Mouse (Mus musculus) erythroblast, adult 5-6 weeks (primary cell): ENCODE data around the gene Plcb2. TPM values are rescaled to one million over a fixed set of nuclear protein-coding genes. Genes with fewer than 3 reads are reported as not detected.
A peak's percentile ranks its signal among the peaks of the same experiment; 100 is the strongest.

Source experiments
- ATAC-seq: replicated peaks from 2 replicates; pipeline ENCODE4 v1.8.0; 2016; ENCODE audit warnings: moderate number of reproducible peaks, mild to moderate bottlenecking, moderate TSS enrichment, inconsistent platforms; ENCODE audit not compliant: poor library complexity, low FRiP score, severe bottlenecking
- total RNA-seq, 2 experiments: library from RNA; stranded (forward) in 1 of 2; stranded (reverse) in 1 of 2; fragments of 150-400 nt in 1 of 2; fragments of 200-764, 138-1000 nt in 1 of 2; gene quantifications; 2 replicates each; pipeline versions ENCODE4 v1.2.3 to v1.2.4; 2015 to 2017; ENCODE audit warnings: low replicate concordance in 2 of 2

Plcb2 gene
- total RNA-seq, 2 experiments from 2014 or later: 17.6 to 30.7 TPM

DNA sequence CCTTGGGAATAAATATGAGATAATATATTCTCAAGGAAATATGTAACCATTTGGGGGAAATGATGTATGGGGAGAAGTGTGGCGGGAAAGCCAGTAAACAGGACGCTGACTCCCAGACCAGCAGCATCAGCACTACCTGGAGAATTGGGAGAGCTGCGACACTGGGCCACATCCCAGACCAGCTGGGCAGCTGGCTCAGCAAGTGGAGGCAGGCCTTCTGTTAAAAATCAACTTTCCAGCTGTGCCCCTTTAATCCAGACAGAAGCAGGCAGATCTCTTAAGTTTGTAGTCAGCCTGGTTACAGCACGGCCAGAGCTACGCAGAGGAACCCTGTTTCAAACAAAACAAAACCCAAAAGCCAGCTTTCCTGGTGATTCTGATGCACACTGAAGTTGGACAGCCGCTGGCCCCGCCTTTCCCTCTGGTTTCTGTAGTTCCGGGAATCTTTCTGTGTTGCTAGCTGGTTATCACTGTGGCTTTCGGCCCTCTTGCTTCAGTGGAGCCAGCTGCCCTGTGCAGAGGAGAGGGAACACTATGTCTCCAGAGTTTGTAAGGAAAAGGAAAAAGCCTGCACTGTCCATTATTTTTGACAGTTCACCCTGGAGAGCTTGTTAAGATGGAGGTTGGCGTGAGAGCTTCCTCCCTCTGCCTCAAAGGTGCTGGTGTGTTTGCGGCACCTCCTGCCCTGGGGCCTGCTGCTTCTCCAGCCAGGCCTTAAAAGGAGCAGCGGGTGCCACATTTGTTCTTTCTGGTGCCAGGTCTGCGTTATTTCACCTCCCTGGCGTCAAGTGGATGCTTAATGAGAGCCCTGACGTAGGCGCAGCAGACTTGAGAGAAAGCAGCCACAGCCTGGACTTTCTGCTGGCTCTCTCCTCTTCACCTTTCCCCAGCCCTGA is 23.9 kb upstream of the Plcb2 start:
- 0 out of 2 replicates have a peak, but pooled peaks have one; percentile 31 for ATAC-seq

DNA sequence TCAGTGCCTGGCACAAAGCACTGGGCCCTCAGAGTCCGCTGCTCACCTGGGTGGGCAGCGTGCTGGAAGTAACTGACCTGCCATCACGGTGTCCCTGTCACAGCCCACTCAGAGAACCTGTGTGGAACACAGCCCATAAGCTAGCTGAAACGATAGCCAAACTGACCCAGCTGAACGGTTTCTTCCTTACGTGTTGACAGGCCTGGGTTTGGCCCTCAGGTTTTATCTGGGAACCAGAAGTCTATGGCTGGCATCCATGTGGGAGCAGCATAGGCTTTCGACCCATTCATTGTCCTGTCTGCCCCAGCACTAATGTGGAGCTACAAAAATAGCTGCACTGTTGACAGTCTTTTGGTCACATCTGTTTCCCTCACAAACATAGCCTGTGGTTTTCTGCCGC is 22.2 kb upstream of the Plcb2 start:
- no peak for ATAC-seq

DNA sequence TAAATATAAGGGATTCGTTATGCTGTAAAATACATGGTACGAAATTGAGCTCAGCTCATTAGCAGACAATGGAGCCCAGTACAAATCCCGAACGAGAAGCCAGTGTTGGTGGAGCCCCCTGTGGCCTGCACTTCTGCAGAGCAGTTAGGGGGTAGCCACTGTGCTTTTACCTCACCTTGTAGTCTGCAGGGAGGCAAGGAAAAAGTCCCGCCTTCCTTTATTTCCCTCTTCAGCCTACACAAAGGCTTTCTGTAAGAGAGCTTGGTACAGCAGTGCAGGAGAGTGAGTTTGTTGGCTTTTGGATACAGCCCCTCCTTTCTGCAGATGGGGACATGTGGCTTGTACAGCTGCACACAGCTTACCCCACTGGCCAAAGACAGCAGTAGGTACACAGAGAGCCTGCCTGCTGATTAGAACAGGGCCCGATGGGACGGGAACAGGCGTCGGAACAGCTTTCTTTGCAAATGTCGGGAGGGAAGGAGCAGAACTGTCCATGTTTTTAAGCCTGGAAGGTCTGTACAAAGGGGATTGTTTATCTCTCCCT is 21.2 kb upstream of the Plcb2 start:
- no peak for ATAC-seq

DNA sequence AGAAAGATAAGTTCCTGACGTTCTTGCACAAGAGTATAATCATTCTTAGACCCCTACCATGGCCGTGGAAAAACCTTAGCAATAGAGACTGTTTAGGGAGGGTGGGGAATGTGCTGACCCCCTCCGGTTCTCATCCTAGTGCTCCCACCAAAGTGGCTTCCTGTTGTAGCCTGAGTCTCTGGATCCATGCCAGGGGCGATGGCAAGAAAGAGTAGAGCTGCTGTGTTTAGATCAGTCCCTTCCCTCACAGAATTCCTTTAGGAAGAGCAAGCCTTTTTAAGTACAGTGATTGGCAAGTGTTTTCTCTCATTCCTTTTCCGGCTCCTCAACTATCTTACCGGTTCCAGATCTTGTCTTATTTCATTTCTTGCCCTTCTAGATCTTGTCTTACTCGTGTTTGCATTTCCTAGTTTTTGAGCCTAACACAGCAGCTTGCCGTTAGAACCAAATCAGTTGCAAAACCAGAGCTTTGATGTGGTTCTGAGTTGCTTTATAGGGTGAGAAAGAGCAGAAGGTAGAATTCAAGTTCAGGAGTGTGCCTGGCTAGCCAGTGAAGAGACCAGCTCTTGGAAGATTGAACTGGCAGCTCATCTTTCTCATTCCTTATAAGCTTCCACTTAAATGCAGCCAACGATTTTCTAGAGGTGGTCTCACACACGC is 19.2 kb upstream of the Plcb2 start:
- no peak for ATAC-seq

DNA sequence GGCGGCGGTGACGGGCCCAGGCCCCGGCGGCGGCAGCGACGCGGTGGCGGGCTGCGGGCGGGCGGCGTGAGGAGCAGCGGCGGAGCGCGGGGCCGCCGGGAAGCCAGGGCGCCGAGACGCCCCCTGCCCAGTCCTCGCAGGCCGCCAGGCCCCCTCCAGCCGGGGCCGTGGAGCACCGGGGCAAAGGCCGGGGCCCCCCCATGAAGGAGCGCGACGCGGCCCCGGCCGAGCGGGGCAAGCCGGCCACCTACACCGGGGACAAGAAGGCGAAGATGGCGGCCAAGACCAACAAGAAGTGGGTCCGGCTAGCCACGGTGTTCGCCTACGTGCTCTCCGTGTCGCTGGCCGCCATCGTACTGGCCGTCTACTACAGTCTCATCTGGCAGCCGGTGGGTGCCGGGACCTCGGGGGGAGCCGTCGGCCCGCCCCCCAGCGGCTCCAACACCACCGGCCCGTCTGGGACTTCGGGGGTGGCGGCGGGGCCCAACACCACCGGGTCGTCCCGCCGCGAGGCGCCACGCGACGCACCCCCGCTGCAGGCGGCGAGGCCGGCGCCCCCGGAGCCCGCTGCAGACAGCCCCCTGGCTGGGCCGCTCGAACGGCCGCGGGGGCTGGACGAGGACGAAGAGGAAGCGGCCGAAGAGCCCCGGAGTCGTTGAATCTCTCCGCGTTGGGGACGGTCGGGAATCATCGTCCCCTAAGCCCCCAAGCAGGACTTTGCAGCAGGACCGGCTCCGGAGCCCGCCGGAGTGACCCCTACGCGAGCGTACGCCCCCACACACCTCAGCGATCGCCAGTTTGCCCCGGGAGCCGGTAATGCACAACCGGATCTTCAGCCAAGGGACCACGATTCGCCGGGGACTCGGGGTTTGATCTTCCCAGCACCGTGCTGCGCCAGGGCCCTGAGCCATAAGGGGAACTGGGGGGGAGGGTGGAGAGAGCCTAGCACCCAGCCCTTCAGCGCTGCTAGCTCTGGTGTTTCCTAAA is 18.0 kb upstream of the Plcb2 start:
- ATAC-seq: 0 out of 2 replicates have a peak, but pooled peaks have one; percentile 18

DNA sequence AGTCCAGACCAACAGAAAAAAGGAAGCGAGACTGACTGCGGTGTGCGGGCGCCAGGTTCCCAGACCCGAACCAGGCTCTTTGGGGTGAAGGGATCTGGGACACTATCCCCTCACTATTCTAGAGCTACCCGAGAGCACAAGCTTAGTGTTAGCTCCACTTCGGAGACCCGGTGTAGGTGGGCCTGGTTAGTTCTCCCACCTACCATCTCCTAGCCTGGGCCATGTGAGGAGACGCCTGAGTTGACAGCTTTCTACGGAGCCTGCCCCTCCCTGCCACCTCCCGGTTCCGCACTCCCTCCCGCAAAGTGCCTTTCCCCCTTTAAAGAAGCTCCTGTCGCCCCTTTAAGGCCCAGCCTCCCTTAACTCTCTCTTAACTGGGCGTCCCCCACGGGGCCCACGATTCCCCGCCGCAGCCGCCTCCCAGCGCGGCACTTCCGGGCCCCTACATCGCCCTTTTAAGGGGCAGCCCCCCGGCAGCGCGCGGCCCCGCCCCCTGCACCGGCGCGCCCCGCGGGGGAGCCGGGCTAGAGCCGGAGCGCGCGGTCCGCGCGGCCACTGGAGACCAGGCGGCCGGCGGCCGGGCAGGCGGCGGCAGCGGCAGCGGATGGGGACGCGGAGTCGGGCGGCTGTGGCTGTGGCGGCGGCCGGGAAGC is 17.1 kb upstream of the Plcb2 start, which contains the start of gene Inafm2:
TSS of gene Inafm2 (plus strand) at position 527 of the 653 bp plus-strand sequence.
- ATAC-seq: peak; percentile 56

DNA sequence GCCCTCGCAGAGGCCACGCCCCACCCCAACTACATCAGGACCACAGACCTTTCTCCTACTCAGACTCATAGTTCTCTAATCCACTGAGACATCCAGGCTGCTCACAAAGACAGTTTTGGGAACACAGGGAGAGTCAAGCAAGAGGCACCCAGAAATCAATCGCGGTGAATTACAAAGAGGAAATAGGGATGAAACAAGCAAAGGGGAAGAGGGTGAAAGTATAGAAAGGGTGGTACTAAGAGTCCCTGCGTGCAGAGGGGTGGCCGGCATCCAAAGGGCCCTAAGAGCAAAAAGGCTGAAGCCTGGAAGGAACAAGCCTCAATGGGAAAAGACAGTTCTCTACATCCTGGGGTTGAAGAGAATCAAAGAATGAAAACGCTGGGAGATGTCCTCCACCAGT is 16.4 kb upstream of the Plcb2 start:
- ATAC-seq: no peak

DNA sequence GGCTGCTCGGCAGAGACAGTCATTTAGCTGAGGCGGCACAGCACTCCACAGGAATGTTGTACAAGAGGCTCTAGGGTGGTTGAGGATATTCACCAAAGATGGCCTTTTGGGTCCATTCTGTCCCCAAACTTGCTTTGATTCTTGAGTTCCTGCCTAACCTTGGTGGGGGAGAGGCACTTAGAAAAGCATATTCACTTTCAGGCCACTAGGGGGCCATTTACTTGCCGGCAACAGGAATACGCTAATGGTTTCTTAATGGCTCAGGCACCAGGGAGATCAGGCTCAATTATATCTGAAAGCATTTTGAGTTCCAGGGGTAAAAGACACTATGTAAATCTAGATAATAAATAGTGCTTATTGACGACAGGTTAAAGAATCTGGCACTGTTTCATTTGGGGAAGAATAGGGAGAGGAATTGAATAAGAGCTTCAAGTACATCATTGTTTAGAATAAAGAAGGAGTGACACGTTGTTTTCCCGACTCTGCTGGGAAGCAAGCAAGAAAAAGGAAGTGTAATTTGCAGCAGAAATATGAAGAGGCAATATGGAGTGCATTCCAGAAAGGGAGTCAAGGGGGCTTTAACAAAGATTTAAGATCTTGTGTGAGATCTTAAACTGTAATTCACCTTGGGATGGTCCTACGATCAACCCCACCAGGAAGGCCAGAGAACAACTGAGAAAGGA is 15.2 kb upstream of the Plcb2 start:
- peak; percentile 75 for ATAC-seq

DNA sequence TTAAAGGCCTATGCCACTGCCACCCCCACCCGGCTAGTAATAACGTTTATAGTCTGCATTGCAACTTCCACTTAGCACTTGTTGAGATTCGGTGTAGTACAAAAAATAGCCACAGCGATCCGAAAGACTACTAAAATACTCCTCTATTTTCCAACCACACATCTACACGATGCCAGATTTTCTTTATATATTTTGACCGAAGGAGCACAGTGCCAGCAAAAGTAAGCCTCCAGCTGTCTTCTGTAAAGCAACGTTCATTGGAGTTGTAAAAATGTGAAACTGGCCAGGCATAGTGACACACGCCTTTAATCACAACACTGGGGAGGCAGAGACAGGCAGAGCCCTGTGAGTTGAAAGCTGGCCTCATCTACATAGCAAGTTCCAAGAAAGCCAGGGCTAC is 12.9 kb upstream of the Plcb2 start:
- ATAC-seq: no peak

DNA sequence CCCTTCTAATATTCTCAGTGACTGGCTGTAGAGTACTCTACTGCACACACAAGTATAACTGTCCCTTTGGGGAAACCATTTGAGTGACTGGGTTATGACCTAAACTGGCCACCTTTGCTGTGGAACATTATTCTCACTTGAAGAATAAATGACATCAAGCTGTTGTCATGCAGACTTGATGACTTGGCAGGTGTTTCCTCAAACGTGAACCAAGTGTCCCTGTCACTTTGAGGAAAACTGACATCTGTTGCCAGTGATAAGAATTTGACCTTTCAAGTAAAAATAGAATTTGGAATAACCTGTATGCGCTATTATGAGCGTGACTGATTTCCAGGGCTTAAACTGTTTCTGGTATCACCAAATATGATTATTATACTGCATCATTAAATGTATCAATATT is 12.1 kb upstream of the Plcb2 start:
- no peak for ATAC-seq

DNA sequence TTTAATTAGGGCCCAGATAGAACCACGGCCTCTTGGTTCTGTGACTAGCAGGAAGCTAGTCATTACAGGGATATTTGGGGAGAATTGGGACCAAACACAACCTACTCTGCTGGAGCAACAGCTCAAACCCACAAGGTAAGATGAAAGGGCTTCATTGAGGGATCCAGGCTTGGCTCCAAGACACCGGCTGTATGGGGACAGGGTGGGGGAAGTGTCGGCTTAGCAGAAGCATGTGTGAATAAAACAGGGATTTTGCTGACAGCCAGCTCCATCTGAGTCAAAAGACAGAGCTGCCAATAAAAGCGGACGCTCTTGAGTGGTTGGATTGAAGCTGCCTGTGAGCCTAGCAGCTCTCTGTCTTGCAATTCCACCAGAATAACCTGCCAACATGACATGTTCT is 5.1 kb upstream of the Plcb2 start:
- no peak for ATAC-seq

DNA sequence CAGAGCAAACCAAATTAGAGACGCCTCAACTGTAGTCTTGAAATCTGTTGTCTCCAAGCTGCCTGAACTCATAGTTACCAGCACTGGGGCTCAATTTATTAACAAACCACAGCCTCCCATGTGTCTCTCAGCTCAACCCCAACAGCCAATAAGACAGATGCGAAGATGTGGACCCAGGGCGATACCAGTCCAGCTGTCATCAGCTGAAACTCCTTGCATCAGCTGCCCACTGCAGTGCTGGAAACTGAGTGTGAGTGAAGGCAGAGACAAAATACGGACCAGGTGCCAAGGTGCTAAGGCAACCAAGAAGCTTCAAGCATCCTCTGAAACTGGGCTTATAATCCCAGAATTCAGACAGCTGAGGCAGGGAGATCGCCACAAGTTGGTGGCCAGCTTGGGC is 3.7 kb upstream of the Plcb2 start:
- ATAC-seq: no peak

DNA sequence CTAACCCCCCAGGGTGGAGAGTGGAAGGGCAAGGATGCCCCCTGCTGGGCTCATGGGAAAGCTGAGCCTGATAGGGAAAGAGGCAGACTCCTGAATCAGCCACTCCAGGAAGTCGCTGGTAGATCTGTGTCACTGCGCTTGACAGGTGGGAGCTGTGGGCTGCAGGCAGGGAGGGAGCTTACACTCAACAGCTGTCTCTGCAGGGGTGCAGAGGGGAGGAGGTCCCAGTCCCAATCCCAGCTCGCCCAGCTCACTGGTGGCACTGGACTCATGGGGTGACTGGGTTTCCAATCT is 2.3 kb upstream of the Plcb2 start:
- 0 out of 2 replicates have a peak, but pooled peaks have one; percentile 49 for ATAC-seq

DNA sequence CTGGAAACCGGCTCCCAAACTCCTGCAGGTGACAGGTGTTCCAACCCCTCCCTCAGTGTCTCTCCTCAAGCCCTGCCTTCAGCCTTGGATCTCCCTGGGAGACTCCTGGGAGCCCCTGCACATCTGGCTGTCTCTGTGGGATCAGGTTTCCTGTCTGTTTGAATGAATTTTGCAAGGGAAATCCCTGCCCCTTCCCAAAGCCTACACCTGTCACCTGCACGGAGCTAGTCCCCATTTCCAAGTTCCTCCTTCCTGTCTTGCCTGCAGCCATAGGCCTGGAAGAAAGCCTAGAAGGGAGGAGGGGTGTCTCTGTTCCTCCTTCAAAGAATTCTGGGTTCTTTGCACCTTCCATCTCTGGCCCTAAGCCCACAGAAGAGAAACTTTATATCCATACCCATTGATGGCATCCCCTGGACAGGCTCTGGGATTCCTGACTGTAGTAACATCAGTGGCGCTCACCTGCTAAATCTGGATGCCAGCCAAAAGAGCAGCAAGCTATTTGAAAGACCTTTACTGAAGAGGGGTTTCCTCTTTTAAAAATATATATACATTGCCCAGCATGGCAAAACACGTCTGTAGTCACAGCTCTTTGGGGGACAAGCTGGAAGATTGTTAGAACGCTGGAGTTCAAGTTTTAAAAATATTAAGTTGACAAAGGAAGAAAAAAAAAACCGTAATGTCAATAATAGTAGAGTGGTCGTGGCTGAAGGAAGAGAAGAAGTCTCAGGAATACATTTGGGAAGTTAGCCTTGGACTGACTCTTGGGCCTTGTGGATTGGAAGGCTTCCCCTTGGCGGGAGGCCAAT is 1.8 kb upstream of the Plcb2 start:
- no peak for ATAC-seq

DNA sequence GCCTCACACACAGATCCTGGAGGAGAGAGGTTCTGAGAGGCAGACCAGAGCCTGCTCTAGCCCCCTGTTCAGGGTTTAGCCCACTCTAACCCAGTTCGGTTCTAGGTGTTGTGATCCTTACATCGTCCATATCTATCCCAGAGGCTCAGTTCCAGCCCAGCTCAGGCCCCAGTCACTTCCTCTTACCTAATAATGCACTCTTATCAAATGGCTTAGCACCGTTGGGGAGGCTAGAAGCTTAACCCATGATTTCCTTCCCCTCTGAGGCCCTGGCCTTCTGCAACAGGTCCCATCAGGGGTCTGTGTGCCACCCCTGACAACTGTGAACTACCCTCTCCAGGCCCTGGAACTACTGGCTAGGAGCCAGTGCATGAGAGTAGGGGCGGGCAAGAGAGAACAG is 956 bp upstream of the Plcb2 start:
- no peak for ATAC-seq

DNA sequence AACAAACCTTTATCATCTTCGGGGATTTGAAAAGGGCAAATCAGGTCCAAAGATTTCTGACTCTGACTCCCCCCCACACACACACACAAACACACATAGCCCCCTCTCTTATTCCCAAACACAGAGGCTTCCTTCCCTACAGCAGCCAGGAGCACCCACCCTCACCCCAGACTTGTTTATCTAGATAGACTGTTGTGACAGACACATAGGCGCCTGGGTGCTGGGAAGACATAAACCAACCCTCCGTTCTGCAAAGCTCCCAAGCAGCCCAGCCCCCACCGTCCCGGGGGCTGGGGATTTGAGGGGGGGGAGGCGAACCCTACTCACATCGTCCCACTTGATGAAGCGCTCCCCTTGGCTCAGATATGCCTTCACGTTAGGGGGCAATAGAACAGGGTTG is 327 bp downstream of the Plcb2 start:
- ATAC-seq: no peak

DNA sequence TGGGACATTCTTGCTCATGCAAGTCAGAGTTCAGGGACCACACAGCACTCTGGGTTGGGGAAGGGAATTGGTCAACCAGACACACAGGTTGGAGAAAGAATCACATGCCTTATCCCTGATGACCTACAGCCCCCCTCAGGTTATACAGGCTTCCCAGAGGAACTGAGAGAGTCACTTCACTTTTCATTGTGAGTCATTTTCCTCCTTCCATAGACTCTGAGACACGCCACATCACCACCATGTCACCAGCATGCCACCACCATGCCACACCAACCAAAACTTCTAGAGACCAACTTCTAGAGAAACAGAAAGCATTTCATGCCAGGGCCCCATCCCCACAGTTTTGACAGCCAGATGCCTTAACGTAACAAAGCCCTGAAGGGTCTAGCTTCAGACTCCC is 1.4 kb downstream of the Plcb2 start:
- no peak for ATAC-seq

DNA sequence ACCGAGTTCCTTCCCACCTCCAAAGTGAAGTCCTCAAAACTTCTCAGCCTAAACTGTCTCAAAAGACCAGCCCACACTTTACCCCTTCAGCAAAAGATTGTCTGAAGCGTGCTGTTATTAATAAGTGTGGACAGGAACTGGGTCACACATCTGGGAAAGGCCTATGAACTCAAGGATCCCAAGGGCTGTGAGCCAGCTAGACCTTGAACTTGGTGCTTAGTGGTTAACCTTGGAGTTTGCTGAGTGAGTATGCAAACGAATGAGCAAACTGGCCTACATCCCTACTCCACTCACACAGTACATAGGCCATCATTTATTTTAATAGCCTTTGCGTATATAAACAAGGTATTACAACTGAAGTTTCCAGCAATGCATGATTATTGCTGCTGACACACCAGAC is 2.7 kb downstream of the Plcb2 start:
- ATAC-seq: no peak
